Mouse (Mus musculus): Measurements from ENCODE around the gene Tecpr2.

GRCm38 (mm10) chr12:110989409-110989808 is 100.3 kb downstream of the Tecpr2 start:
- TF ChIP-seq CTCF (IDR thresholded peaks at IDR 0.05) (no peak), EP300 (IDR thresholded peaks at IDR 0.05) (no peak)
